Mouse (Mus musculus): Measurements from ENCODE around the gene Ccin.

The Ccin gene

GRCm38 (mm10) chr4:43974914-43975616, 8.2 kb upstream of the Ccin start:
- no peak for DNase-seq (ENCODE audit: low spot score in 2 of 2)

GRCm38 (mm10) chr4:43976223-43976740, 7.0 kb upstream of the Ccin start:
- DNase-seq (ENCODE audit: low spot score in 2 of 2): no peak

- no peak for DNase-seq (ENCODE audit: low spot score in 2 of 2)
Observed at GRCm38 (mm10) chr4:43978521-43979443, 4.5 kb upstream of the Ccin start.

GRCm38 (mm10) chr4:43979746-43980145, 3.5 kb upstream of the Ccin start:
- peak; percentile 79 to 82 for DNase-seq (ENCODE audit: low spot score in 2 of 2)

GRCm38 (mm10) chr4:43980236-43980635, 3.0 kb upstream of the Ccin start:
- DNase-seq (ENCODE audit: low spot score in 2 of 2): no peak

GRCm38 (mm10) chr4:43980846-43981245, 2.4 kb upstream of the Ccin start:
- no peak for DNase-seq (ENCODE audit: low spot score in 2 of 2)

- no peak for DNase-seq (ENCODE audit: low spot score in 2 of 2)
Observed at GRCm38 (mm10) chr4:43981251-43981650, 2.0 kb upstream of the Ccin start.

- DNase-seq (ENCODE audit: low spot score in 2 of 2): peak; percentile 82 to 93
Observed at GRCm38 (mm10) chr4:43982053-43982732, 1.1 kb upstream of the Ccin start.

- no peak for DNase-seq (ENCODE audit: low spot score in 2 of 2)
Observed at GRCm38 (mm10) chr4:43983756-43984155, 473 bp downstream of the Ccin start.

- DNase-seq (ENCODE audit: low spot score in 2 of 2): no peak
Observed at GRCm38 (mm10) chr4:43984326-43984725, 1.0 kb downstream of the Ccin start.

GRCm38 (mm10) chr4:43988976-43989375, 5.7 kb downstream of the Ccin start:
- no peak for DNase-seq (ENCODE audit: low spot score in 2 of 2)

- DNase-seq (ENCODE audit: low spot score in 2 of 2): no peak
Observed at GRCm38 (mm10) chr4:43993072-43993471, 9.8 kb downstream of the Ccin start.

GRCm38 (mm10) chr4:43994342-43994741, 11.1 kb downstream of the Ccin start:
- DNase-seq (ENCODE audit: low spot score in 2 of 2): no peak

GRCm38 (mm10) chr4:44003622-44004021, 20.3 kb downstream of the Ccin start:
- no peak for DNase-seq (ENCODE audit: low spot score in 2 of 2)

- DNase-seq (ENCODE audit: low spot score in 2 of 2): no peak
Observed at GRCm38 (mm10) chr4:44004126-44004525, 20.8 kb downstream of the Ccin start, which contains the start of gene Clta. Gene Clta (plus strand): TSS chr4:44004452.

- no peak for DNase-seq (ENCODE audit: low spot score in 2 of 2)
Observed at GRCm38 (mm10) chr4:44004623-44005409, 21.5 kb downstream of the Ccin start.

GRCm38 (mm10) chr4:44010176-44010575, 26.9 kb downstream of the Ccin start:
- DNase-seq (ENCODE audit: low spot score in 2 of 2): no peak

GRCm38 (mm10) chr4:44010893-44011292, 27.6 kb downstream of the Ccin start:
- DNase-seq (ENCODE audit: low spot score in 2 of 2): no peak

- no peak for DNase-seq (ENCODE audit: low spot score in 2 of 2)
Observed at GRCm38 (mm10) chr4:44011799-44012198, 28.5 kb downstream of the Ccin start.

GRCm38 (mm10) chr4:44012376-44013367, 29.4 kb downstream of the Ccin start:
- DNase-seq (ENCODE audit: low spot score in 2 of 2): peak; percentile 92 to 94

Data from frontal cortex, postnatal 14 days (tissue).